Mouse (Mus musculus) heart, embryonic 11.5 days (tissue): ENCODE results near the gene Hormad1. TPM values are rescaled to one million over a fixed set of nuclear protein-coding genes. Genes with fewer than 3 reads are reported as not detected.

ENCODE experiments used
- ATAC-seq: fragments of 200-750 bp; cut with Nextera tagmentation; replicated peaks from 2 replicates; pipeline ENCODE4 v1.8.0; 2017; ENCODE audit warnings: moderate library complexity; ENCODE audit not compliant: insufficient number of reproducible peaks, low FRiP score, low TSS enrichment
- H3K27ac ChIP-seq: fragments of 300-500 bp; sonication (generic); 2 replicates; pipeline ENCODE4 v1.5.1; 2014; ENCODE audit warnings: mild to moderate bottlenecking, low read depth, low read length
- H3K27me3 ChIP-seq: fragments of 300-500 bp; sonication (generic); 2 replicates; pipeline ENCODE4 v1.6.1; 2014; ENCODE audit warnings: mild to moderate bottlenecking, low read length, mixed read lengths; ENCODE audit not compliant: control insufficient read depth, insufficient read depth
- H3K36me3 ChIP-seq: fragments of 300-500 bp; sonication (generic); 2 replicates; pipeline ENCODE4 v1.6.1; 2014; ENCODE audit warnings: mild to moderate bottlenecking, low read length, moderate library complexity, mixed read lengths; ENCODE audit not compliant: control insufficient read depth, insufficient read depth
- H3K4me1 ChIP-seq: fragments of 300-500 bp; sonication (generic); 2 replicates; pipeline ENCODE4 v1.6.1; 2014; ENCODE audit warnings: low read length; ENCODE audit not compliant: control insufficient read depth, insufficient read depth
- H3K4me2 ChIP-seq: fragments of 300-500 bp; sonication (generic); 2 replicates; pipeline ENCODE4 v1.6.1; 2014; ENCODE audit warnings: mild to moderate bottlenecking, moderate library complexity
- H3K4me3 ChIP-seq: fragments of 300-500 bp; sonication (generic); 2 replicates; pipeline ENCODE4 v1.5.1; 2014; ENCODE audit warnings: low read depth, low read length
- H3K9ac ChIP-seq: fragments of 300-500 bp; sonication (generic); 2 replicates; pipeline ENCODE4 v1.6.1; 2014; ENCODE audit warnings: mild to moderate bottlenecking, low read depth, low read length, moderate library complexity
- H3K9me3 ChIP-seq: fragments of 300-500 bp; sonication (generic); replicated peaks from 2 replicates; pipeline ENCODE4 v1.6.1; 2016; ENCODE audit warnings: low read length; ENCODE audit not compliant: control insufficient read depth
- WGBS: fragments of 180-500 bp; shearing (Covaris S2); extraction: QIAGEN DNeasy Blood & Tissue Kit; methylation state at CpG from one replicate; pipeline ENCODE4 v1.1.7; 2014; ENCODE audit not compliant: insufficient replicate concordance; 5-methylcytosine and 5-hydroxymethylcytosine counted together
- polyA plus RNA-seq: library from polyadenylated mRNA; unstranded; fragments of >200 nt; fragmentation: Nextera tagmentation; extraction: Ambion mirVana; gene quantifications from 2 replicates; pipeline ENCODE4 v1.2.1, GENCODE M21; 2014

Gene Hormad1
- polyA plus RNA-seq, 1 experiment from 2014 or later = not detected

DNA sequence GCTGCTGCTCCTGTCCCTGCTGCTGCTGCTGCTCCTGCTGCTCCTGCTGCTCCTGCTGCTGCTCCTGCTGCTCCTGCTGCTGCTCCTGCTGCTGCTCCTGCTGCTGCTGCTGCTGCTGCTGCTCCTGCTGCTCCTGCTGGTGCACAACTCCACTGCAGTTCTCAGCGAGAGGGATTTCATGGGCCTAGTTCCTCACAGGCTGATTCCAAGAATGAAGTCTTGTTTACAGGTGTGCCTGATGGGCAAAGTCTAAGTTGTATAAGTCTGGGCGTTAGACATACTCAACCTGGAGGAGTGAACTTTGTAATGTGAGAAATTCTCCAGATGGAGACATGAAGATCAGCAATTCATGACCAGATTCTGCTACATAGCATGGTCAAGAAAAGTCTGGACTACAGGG, 34.8 kb upstream of the Hormad1 start:
- H3K4me1 ChIP-seq = no peaks in the 10 kb centered on the region
- H3K27ac ChIP-seq = no peak overlapping the region
- H3K36me3 ChIP-seq = no peaks in the 10 kb centered on the region
- ATAC-seq = no peak
- H3K9ac ChIP-seq = no peak overlapping the region
- H3K4me2 ChIP-seq = no peak overlapping the region
- H3K27me3 ChIP-seq = no peaks in the 10 kb centered on the region
- H3K4me3 ChIP-seq = no peak overlapping the region
- 63% methylated on average over 2 of the region's 2 CpGs for WGBS
- no peaks in the 10 kb centered on the region for H3K9me3 ChIP-seq

DNA sequence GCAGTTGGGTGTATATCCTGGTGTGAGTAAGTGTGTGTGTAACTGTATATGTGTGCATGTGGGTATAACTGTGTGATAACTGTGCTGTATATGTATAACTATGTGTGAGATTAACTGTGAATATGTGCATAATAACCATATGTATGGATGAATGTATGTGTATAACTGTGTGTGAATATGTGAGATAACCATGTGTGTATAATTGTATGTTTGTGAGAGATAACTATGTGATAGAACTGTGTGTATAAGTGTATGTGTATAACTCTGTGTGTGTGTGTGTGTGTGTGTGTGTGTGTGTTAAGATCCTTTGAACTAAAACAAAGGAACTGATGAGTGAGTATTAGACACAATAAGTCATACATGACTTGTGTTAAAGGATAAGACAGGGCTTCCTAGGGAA, 33.4 kb upstream of the Hormad1 start:
- Histone ChIP-seq H3K9me3 (no peaks in the 10 kb centered on the region), H3K27me3 (no peaks in the 10 kb centered on the region), H3K4me2 (no peak overlapping the region), H3K4me3 (no peak overlapping the region), H3K36me3 (no peaks in the 10 kb centered on the region), H3K9ac (no peak overlapping the region), H3K4me1 (no peaks in the 10 kb centered on the region), H3K27ac (no peak overlapping the region)
- ATAC-seq = no peak

DNA sequence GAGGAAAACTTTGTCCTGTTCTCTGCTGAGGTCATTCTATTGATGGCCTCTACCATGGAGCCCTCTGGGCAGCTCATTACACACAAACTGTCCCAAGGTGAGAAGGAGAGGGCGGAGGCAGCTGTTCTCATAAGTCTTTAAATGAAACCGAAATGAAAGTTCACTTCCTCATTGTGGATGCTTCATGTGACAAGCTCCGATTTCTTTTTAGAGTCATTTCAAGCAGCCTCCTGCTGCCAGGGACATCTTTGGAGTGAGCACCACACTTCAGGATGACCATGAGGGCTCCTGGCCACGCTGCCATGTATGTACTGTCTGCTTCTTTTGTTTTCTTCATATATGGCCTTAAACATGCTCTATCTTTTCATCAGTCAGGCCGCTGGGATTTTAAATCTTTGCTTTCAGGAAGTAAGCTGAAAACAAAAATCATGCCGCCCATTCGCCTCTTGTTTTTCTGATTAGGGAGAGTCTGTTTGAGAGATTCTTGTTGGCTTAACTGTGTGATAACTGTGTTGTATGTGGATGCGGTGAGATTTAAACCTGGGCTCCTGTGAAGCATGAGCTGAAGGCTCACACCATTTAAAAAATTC, 32.8 kb upstream of the Hormad1 start, which contains the start of gene Ctss:
Gene Ctss, plus strand, starts transcription at position 165 of the 590 bp plus-strand sequence.
- no peaks in the 10 kb centered on the region for H3K9me3 ChIP-seq
- H3K4me3 ChIP-seq = no peak within 1 kb of the TSS
- H3K36me3 ChIP-seq = no peaks in the 10 kb centered on the region
- ATAC-seq = no peak
- no peak within 1 kb of the TSS for H3K27ac ChIP-seq
- H3K9ac ChIP-seq = no peak within 1 kb of the TSS
- H3K27me3 ChIP-seq = no peaks in the 10 kb centered on the region
- H3K4me1 ChIP-seq = no peaks in the 10 kb centered on the region
- no peak within 1 kb of the TSS for H3K4me2 ChIP-seq
- 78% methylated on average over 8 of the region's 8 CpGs for WGBS

DNA sequence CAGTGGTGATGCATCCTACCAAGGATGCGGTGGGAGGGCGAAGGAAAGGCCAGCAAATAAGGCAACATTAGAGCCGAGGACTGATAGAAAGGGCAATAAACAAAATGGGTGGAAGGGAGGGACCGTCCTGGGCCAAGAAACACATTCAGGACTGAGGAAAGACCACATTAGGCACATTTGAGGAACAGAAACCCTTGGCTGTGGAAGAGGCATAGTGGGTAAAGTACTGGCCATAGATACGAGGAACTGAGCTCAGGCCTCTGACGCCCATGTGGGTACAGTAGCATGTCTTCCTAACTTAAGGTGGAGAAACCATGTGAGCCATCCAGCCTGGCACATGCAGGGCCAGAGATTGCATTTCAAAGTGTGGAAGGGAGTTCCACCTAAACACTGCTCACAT, 29.7 kb upstream of the Hormad1 start:
- no peaks in the 10 kb centered on the region for H3K4me1 ChIP-seq
- H3K36me3 ChIP-seq = no peaks in the 10 kb centered on the region
- no peaks in the 10 kb centered on the region for H3K9me3 ChIP-seq
- ATAC-seq = no peak
- no peaks in the 10 kb centered on the region for H3K27me3 ChIP-seq
- no peak overlapping the region for H3K27ac ChIP-seq
- H3K9ac ChIP-seq = no peak overlapping the region
- no peak overlapping the region for H3K4me3 ChIP-seq
- WGBS = 85% methylated on average over 6 of the region's 6 CpGs
- H3K4me2 ChIP-seq = no peak overlapping the region

DNA sequence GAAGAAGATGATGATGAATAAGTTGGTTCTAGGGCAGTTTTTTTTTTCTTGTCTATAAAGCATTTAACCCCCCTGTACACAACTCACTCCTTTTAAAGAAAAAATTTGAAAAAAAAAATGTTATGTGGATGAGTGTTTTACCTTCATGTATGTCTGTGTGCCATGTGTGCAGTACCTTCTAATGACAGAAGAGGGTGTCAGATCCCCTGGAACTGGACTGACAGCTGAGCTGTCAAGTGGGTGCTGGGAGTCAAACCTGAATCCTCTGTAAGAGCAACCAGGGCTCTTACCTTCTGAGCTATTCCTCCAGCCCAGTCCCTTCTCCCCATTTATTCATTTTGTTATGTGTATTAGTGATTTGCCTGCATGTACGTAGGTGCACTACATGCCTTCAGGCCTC, 28.5 kb upstream of the Hormad1 start:
- ATAC-seq = no peak
- WGBS = 97% methylated on average over 1 of the region's 1 CpGs
- H3K4me2 ChIP-seq = no peak overlapping the region

DNA sequence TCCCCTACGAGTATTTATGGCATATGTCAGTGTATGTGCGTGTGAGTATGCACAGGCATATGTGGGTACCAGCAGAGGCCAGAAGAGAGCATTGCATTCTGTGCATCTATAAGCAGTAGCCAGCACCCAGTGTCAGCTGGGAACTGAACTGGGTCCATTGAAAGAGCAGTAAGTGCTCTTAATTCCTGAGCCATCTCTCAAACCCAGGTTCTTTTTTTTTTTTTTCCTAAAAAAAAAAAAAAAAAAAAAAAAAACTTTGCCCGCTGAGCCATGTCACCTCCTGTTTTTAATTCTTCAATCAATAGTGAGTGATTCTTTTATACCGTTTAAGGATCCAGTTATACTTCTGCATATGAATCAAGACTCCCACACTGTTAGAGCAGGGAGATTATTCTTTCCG, 26.1 kb upstream of the Hormad1 start:
- ATAC-seq = no peak
- no peak overlapping the region for H3K27ac ChIP-seq
- no peak overlapping the region for H3K4me3 ChIP-seq
- H3K4me1 ChIP-seq = no peaks in the 10 kb centered on the region
- H3K27me3 ChIP-seq = no peaks in the 10 kb centered on the region
- H3K9ac ChIP-seq = no peak overlapping the region
- H3K36me3 ChIP-seq = no peaks in the 10 kb centered on the region
- 89% methylated on average over 5 of the region's 5 CpGs for WGBS
- H3K9me3 ChIP-seq = no peaks in the 10 kb centered on the region
- H3K4me2 ChIP-seq = no peak overlapping the region

More for the DNA sequence above, 28.5 kb upstream of the Hormad1 start:
- H3K9ac ChIP-seq = no peak overlapping the region
- H3K4me3 ChIP-seq = no peak overlapping the region
- H3K4me1 ChIP-seq = no peaks in the 10 kb centered on the region
- no peaks in the 10 kb centered on the region for H3K9me3 ChIP-seq
- H3K36me3 ChIP-seq = no peaks in the 10 kb centered on the region
- H3K27ac ChIP-seq = no peak overlapping the region
- H3K27me3 ChIP-seq = no peaks in the 10 kb centered on the region

DNA sequence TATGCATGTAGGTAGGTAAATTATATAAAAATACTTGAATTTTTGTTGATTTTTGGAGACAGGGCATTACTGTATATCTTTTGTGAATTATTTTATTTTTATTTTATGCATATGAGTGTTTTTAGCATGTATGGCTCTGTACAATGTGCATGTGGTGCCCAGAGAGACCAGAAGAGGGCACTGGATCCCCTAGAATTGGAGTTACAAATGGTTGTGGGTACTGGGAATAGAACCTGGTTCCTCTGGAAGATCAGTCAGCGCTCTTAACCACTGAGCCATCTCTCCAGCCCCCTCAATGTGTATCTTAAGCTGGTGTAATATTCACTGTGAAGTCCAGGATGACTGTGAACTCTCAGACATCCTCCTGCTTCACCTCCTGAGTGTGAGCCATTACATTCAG, 24.6 kb upstream of the Hormad1 start:
- Histone ChIP-seq H3K9ac (no peak overlapping the region), H3K4me1 (no peaks in the 10 kb centered on the region), H3K4me2 (no peak overlapping the region), H3K9me3 (no peaks in the 10 kb centered on the region), H3K27ac (no peak overlapping the region), H3K4me3 (no peak overlapping the region), H3K36me3 (no peaks in the 10 kb centered on the region), H3K27me3 (no peaks in the 10 kb centered on the region)
- no peak for ATAC-seq
- 88% methylated on average over 1 of the region's 1 CpGs for WGBS

DNA sequence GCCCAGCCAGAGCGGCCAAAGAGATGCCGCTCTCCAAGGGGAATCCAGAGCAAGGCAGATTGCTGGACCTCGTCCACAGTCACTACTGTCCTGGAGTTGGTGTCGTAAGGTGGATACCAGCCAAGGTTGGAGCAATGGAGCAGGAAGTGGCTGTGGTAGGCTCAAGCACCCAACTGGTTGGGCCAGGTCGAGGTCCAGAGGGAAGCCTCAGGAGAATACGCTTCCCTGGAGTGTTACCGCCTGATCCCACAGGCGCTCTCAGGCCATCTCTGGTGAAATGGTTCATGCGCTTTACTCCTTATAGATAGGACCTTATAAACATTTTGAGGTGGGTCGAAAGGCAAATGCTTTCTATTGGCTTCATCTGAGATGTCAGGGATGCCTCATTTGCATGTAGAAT, 20.5 kb upstream of the Hormad1 start:
- no peak for ATAC-seq
- WGBS = 80% methylated on average over 10 of the region's 10 CpGs
- no peak overlapping the region for H3K9ac ChIP-seq
- H3K9me3 ChIP-seq = no peaks in the 10 kb centered on the region
- H3K27ac ChIP-seq = no peak overlapping the region
- no peaks in the 10 kb centered on the region for H3K4me1 ChIP-seq
- H3K4me2 ChIP-seq = no peak overlapping the region
- H3K36me3 ChIP-seq = no peaks in the 10 kb centered on the region
- H3K27me3 ChIP-seq = no peaks in the 10 kb centered on the region
- no peak overlapping the region for H3K4me3 ChIP-seq

DNA sequence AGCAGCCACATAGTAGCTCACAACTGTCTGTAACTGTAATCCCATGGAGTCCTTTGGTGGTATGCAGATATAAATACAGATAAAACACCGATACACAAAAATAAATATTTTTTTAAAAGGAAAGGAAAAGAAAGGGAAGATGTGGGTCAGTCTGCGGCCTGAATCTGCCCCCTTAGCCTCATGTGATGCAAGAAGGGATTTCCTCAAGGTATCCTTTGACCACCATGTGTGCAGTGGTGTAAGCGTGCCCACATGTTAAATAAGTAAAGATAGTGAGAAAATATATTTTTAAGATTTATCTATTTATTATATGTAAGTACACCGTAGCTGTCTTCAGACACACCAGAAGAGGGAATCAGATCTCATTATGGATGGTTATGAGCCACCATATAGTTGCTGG, 19.6 kb upstream of the Hormad1 start:
- Histone ChIP-seq H3K36me3 (no peaks in the 10 kb centered on the region), H3K4me1 (no peaks in the 10 kb centered on the region), H3K9ac (no peak overlapping the region), H3K9me3 (no peaks in the 10 kb centered on the region), H3K27ac (no peak overlapping the region), H3K4me3 (no peak overlapping the region), H3K27me3 (no peaks in the 10 kb centered on the region), H3K4me2 (no peak overlapping the region)
- ATAC-seq = no peak
- WGBS = 86% methylated on average over 4 of the region's 4 CpGs
